Mouse (Mus musculus) brain, embryonic 18.5 days (tissue): Measurements from ENCODE around the gene Ulk2.

Experiments
- DNase-seq: peaks from one replicate; pipeline ENCODE4 v3.0.0-alpha.2; 2012; ENCODE audit warnings: low read depth, low spot score

The Ulk2 gene

GRCm38 (mm10) chr11:61760518-61760917 is 94.4 kb downstream of the Ulk2 start:
- no peak for DNase-seq

- DNase-seq, result no peak
These were observed 97.7 kb downstream of the Ulk2 start for GRCm38 (mm10) chr11:61757151-61757550.

DNA sequence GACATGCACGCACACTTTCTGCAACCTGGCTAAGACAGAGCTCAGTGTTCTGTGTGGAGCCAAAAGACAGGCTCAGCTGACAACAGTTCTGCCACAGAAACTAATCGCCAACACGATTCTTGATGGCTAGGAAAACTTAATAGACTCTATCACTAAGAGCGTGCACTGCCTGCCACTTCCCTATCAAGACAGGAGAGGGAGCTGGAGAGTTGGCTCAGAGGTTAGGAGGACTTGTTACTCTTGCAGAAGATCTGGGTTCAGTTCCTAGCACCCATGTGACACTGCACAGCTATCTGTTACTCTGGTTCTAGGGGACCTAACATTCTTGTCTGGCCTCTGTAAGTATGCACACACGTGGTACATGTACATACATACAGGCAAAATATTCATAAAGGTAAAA is 103.3 kb downstream of the Ulk2 start:
- no peak for DNase-seq

- DNase-seq, result no peak
These were observed 107.7 kb downstream of the Ulk2 start for GRCm38 (mm10) chr11:61747161-61747560.

- no peak for DNase-seq
These were observed 109.1 kb downstream of the Ulk2 start for GRCm38 (mm10) chr11:61745781-61746180.

- no peak for DNase-seq
These were observed 110.4 kb downstream of the Ulk2 start for GRCm38 (mm10) chr11:61744460-61744859.

DNA sequence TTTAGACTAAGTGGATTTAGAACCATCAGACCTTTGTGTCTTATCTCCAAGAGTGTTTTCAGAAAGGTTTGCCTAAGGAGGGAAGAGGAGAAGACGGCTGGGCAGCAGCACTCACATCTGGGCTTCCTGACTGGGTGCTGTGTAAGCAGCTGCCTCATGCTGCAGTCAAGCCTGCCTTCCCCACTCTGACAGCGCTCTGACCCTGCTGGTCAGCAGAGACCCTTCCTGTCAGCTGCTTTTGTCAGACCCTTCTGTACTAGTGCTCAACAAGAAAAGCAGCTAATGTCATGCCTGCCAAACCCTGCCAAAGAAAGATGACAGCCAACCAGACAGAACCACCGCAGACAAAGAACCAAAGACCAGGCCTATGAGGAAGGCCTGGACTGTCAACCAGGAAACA is 111.1 kb downstream of the Ulk2 start:
- no peak for DNase-seq

DNA sequence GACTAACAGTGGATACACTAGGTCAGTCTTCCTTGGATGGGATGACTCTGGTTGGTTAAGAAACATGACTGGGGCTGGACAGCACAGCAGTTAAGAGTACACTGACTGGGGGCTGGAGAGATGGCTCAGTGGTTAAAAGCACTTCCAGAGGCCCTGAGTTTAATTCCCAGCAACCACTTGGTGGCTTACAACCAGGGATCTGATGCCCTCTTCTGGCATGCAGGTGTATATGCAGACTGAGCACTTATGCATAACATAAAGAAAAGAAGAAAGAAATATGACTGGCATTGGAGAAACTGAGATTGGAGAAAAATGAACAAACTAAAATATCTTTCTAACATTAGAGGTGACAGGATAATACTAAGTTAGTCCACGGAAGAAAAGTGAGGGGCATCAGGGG is 114.4 kb downstream of the Ulk2 start:
- DNase-seq, result no peak

- no peak for DNase-seq
These were observed 117.6 kb downstream of the Ulk2 start for GRCm38 (mm10) chr11:61737290-61737689.

DNA sequence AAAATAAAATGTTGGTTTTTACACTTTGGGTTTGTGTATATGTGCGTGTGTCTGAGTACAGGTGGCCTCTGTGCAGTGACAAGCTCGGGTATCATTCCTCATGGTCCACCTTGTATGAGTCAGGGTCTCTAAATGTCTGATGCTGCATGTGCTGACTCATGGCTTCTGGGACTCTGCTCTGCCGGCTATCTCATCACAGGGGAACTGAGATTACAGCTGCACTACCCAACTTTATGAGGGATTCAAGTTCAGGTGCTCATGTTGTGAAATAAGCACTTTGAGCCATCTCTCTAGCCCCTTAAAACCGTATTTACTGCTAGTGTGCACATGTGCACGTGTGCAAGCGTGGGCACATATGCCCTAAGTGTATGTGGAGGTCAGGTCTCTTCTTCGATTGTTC is 122.2 kb downstream of the Ulk2 start:
- no peak for DNase-seq

- DNase-seq, result no peak
These were observed 126.8 kb downstream of the Ulk2 start for GRCm38 (mm10) chr11:61728037-61728436.
